Mouse (Mus musculus) retina, postnatal 7 days (tissue): Measurements from ENCODE around the gene Tfam.

Source experiments
- DNase-seq: peaks from one replicate; pipeline ENCODE4 v3.0.0-alpha.2; 2012; ENCODE audit warnings: low read depth, low spot score

Gene Tfam

GRCm38 (mm10) chr10:71238240-71238554, at the start of gene Tfam:
Gene Tfam, minus strand, starts transcription at chr10:71238280.
- DNase-seq: no peak

GRCm38 (mm10) chr10:71285126-71285580, 47.1 kb upstream of the Tfam start, which contains the start of gene Ube2d1:
Gene Ube2d1, minus strand, starts transcription at chr10:71285262.
- peak; percentile 69 for DNase-seq

- peak; percentile 2 for DNase-seq
Observed at GRCm38 (mm10) chr10:71284511-71285125, 46.5 kb upstream of the Tfam start.

GRCm38 (mm10) chr10:71284131-71284510, 46.0 kb upstream of the Tfam start:
- peak; percentile 0 for DNase-seq

- DNase-seq: no peak
Observed at GRCm38 (mm10) chr10:71273008-71273739, 35.1 kb upstream of the Tfam start.

GRCm38 (mm10) chr10:71267973-71268372, 29.9 kb upstream of the Tfam start:
- DNase-seq: no peak

GRCm38 (mm10) chr10:71267511-71267910, 29.4 kb upstream of the Tfam start:
- DNase-seq: no peak

- DNase-seq: no peak
Observed at GRCm38 (mm10) chr10:71265067-71265466, 27.0 kb upstream of the Tfam start.

GRCm38 (mm10) chr10:71261637-71262036, 23.6 kb upstream of the Tfam start:
- DNase-seq: no peak

- no peak for DNase-seq
Observed at GRCm38 (mm10) chr10:71258943-71259342, 20.9 kb upstream of the Tfam start.

- DNase-seq: no peak
Observed at GRCm38 (mm10) chr10:71258516-71258915, 20.4 kb upstream of the Tfam start.

- no peak for DNase-seq
Observed at GRCm38 (mm10) chr10:71253147-71253546, 15.1 kb upstream of the Tfam start.

- no peak for DNase-seq
Observed at GRCm38 (mm10) chr10:71252421-71252820, 14.3 kb upstream of the Tfam start.

GRCm38 (mm10) chr10:71251846-71252245, 13.8 kb upstream of the Tfam start:
- no peak for DNase-seq

GRCm38 (mm10) chr10:71251256-71251655, 13.2 kb upstream of the Tfam start:
- no peak for DNase-seq

GRCm38 (mm10) chr10:71250472-71250871, 12.4 kb upstream of the Tfam start:
- no peak for DNase-seq

GRCm38 (mm10) chr10:71249086-71249880, 11.2 kb upstream of the Tfam start:
- no peak for DNase-seq

- DNase-seq: no peak
Observed at GRCm38 (mm10) chr10:71246956-71247355, 8.9 kb upstream of the Tfam start.

GRCm38 (mm10) chr10:71239479-71240120, 1.5 kb upstream of the Tfam start:
- DNase-seq: no peak

- peak; percentile 92 for DNase-seq
Observed at GRCm38 (mm10) chr10:71237516-71238239, 402 bp downstream of the Tfam start.

GRCm38 (mm10) chr10:71234071-71234470, 4.0 kb downstream of the Tfam start:
- no peak for DNase-seq
